Mouse (Mus musculus): ENCODE results near the gene Fasl. TPM values are rescaled to one million over a fixed set of nuclear protein-coding genes. Genes with fewer than 3 reads are reported as not detected.

Gene Fasl
- not detected in 2 replicates for polyA plus RNA-seq (2015; fragmentation: Nextera tagmentation; extraction: Ambion mirVana)

DNA sequence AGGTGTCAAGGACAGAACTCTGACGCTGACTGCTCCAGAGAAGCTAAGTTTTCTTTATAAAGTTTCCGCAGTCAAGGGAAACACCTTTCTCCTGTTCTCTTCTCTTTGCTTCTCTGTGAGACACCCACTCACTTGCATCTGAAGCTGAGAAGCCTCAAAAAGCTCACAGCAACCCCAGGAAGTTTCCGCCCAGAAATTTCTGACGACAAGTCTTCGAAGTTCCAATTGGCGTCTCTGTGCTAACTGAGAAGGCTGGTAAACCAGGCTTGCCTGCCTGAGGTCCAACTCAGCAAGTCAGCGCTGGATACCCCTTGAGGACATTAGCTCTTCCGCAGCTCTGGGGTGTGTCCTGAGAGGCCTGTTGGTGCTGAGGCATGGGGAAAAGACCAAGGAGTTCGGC is at the start of gene Fasl:
Gene Fasl, minus strand, starts transcription at position 157 of the 400 bp plus-strand sequence.
- H3K9me3 ChIP-seq (ENCODE audit: control insufficient read depth, low read length) = no peaks in the 10 kb centered on the region
- H3K4me3 ChIP-seq (ENCODE audit: low read length) = no peak within 1 kb of the TSS
- no peaks in the 10 kb centered on the region for H3K27me3 ChIP-seq (replicated peaks; ENCODE audit: control insufficient read depth, insufficient read depth, low read length)
- H3K4me1 ChIP-seq (ENCODE audit: control insufficient read depth, insufficient read depth, low read length) = no peaks in the 10 kb centered on the region
- H3K4me2 ChIP-seq (ENCODE audit: low read depth, low read length) = no peak within 1 kb of the TSS
- no peak for ATAC-seq
- no peak within 1 kb of the TSS for H3K27ac ChIP-seq (ENCODE audit: low read length)
- H3K9ac ChIP-seq (ENCODE audit: low read depth, low read length) = no peak within 1 kb of the TSS
- no peaks in the 10 kb centered on the region for H3K36me3 ChIP-seq (ENCODE audit: control insufficient read depth, insufficient read depth, low read length)
- WGBS = 75% methylated on average over 9 of the region's 9 CpGs

DNA sequence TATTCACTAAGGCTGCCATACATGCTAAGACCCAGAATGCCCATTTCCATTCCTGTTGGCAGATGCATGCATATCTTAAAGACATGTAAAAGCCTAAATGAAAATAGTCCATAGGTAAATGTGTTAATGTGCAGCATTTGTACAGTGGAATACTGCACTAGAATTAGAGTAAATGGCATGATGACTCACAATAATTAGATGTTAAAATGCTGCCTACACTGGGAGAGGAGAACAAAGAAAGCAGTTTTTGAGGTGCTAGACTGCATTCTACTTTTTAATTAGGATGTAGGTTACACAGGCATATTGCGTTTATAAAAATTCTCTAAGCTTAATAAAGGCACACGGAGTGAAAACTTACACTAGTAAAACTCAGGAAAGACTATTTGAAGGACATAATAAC is 38.4 kb upstream of the Fasl start:
- Histone ChIP-seq H3K4me3 (ENCODE audit: low read length) (no peak overlapping the region), H3K4me1 (ENCODE audit: control insufficient read depth, insufficient read depth, low read length) (no peaks in the 10 kb centered on the region), H3K9me3 (ENCODE audit: control insufficient read depth, low read length) (no peaks in the 10 kb centered on the region), H3K36me3 (ENCODE audit: control insufficient read depth, insufficient read depth, low read length) (peaks cover 3% of the 10 kb centered on the region; the same call in 1 of the 2 replicates), H3K27ac (ENCODE audit: low read length) (no peak overlapping the region), H3K9ac (ENCODE audit: low read depth, low read length) (no peak overlapping the region), H3K27me3 (replicated peaks; ENCODE audit: control insufficient read depth, insufficient read depth, low read length) (no peaks in the 10 kb centered on the region), H3K4me2 (ENCODE audit: low read depth, low read length) (no peak overlapping the region)
- WGBS = 94% methylated on average over 2 of the region's 2 CpGs
- ATAC-seq = no peak

DNA sequence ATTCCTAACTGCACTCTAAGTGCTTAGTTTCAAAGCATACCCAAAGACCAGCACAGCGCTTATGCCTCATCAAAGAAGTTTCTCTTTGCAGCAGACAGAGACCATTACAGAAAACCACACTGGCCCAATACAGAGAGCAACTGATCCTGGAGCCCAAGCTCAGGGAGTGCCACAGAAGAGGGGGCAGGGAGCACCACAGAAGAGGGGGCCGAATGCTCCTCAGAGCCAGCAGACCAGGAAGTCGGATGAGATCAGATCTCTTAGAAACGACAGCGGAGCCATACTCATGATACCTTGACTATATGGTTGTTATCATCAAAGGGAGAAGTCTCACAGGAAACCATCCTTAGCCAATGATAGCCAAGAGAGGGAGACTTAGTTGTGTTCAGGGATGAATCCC is 21.1 kb upstream of the Fasl start:
- Histone ChIP-seq H3K36me3 (ENCODE audit: control insufficient read depth, insufficient read depth, low read length) (no peaks in the 10 kb centered on the region), H3K4me1 (ENCODE audit: control insufficient read depth, insufficient read depth, low read length) (no peaks in the 10 kb centered on the region), H3K9me3 (ENCODE audit: control insufficient read depth, low read length) (no peaks in the 10 kb centered on the region), H3K27me3 (replicated peaks; ENCODE audit: control insufficient read depth, insufficient read depth, low read length) (no peaks in the 10 kb centered on the region), H3K4me2 (ENCODE audit: low read depth, low read length) (no peak overlapping the region), H3K9ac (ENCODE audit: low read depth, low read length) (no peak overlapping the region), H3K27ac (ENCODE audit: low read length) (no peak overlapping the region), H3K4me3 (ENCODE audit: low read length) (no peak overlapping the region)
- ATAC-seq = no peak
- WGBS = 81% methylated on average over 5 of the region's 5 CpGs

DNA sequence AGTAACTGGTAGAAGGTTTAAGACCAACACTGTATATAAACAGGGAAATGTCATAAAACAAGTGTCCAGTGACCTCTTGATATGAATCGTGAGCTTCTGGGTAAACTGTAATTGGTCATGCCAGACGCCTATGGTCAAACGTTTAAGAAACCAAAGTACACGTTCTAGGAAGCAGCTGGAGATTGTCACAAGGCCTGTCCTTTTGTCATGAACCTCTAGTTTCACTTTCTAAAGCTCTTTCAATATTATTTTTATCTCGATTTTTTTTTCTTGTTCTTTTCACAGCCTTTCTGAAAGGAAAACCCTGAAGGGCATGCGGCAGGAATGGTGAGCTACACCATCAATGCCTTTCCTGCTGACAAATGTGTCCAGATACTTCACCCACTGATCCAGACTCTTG is 20.7 kb upstream of the Fasl start:
- Histone ChIP-seq H3K27ac (ENCODE audit: low read length) (no peak overlapping the region), H3K27me3 (replicated peaks; ENCODE audit: control insufficient read depth, insufficient read depth, low read length) (no peaks in the 10 kb centered on the region), H3K9me3 (ENCODE audit: control insufficient read depth, low read length) (no peaks in the 10 kb centered on the region), H3K4me1 (ENCODE audit: control insufficient read depth, insufficient read depth, low read length) (no peaks in the 10 kb centered on the region), H3K4me2 (ENCODE audit: low read depth, low read length) (no peak overlapping the region), H3K4me3 (ENCODE audit: low read length) (no peak overlapping the region), H3K36me3 (ENCODE audit: control insufficient read depth, insufficient read depth, low read length) (no peaks in the 10 kb centered on the region), H3K9ac (ENCODE audit: low read depth, low read length) (no peak overlapping the region)
- WGBS = 43% methylated on average over 6 of the region's 6 CpGs
- no peak for ATAC-seq

DNA sequence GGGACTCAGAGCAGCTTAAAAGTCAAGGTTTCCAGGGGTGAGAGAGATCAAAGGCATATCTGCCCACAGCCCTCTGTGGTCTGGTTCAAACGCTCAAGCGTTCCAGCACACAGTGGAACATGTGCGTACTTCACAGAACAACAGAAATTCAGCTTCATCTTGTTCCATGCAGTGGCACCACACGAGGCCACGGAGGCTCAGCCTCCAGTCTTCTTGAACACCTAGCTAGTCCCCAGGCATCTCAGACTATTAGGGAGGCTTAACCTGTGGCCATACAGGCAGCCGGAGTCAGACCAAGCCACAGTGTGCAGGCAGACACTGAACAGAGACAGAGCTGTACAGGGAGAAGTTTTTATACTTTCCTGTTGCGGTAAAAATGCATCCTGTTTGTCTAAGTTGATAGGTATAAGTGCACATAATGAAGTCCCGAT is 16.3 kb upstream of the Fasl start:
- no peaks in the 10 kb centered on the region for H3K27me3 ChIP-seq (replicated peaks; ENCODE audit: control insufficient read depth, insufficient read depth, low read length)
- no peak for ATAC-seq
- no peak overlapping the region for H3K4me2 ChIP-seq (ENCODE audit: low read depth, low read length)
- H3K9ac ChIP-seq (ENCODE audit: low read depth, low read length) = no peak overlapping the region
- 83% methylated on average over 8 of the region's 8 CpGs for WGBS
- no peaks in the 10 kb centered on the region for H3K36me3 ChIP-seq (ENCODE audit: control insufficient read depth, insufficient read depth, low read length)
- H3K4me1 ChIP-seq (ENCODE audit: control insufficient read depth, insufficient read depth, low read length) = no peaks in the 10 kb centered on the region
- no peak overlapping the region for H3K4me3 ChIP-seq (ENCODE audit: low read length)
- no peaks in the 10 kb centered on the region for H3K9me3 ChIP-seq (ENCODE audit: control insufficient read depth, low read length)
- no peak overlapping the region for H3K27ac ChIP-seq (ENCODE audit: low read length)

DNA sequence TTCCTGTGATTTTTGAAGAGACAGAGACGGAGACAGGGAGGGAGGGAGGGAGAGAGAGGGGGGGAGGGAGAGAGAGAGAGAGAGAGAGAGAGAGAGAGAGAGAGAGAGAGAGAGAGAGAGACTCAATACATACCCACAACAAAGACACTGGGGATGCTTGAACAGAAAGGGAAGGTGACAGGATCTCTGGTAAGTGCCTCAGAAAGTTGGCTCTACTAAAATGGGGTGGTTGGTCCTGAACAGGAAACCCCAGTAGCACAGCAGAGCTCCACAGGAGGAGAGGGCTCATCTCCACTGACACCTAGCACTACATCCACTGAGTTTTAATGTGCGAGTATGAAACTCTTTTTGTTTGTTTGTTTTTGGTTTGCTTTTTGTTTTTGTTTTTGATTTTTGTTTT is 13.0 kb upstream of the Fasl start:
- Histone ChIP-seq H3K36me3 (ENCODE audit: control insufficient read depth, insufficient read depth, low read length) (no peaks in the 10 kb centered on the region), H3K27ac (ENCODE audit: low read length) (no peak overlapping the region), H3K4me1 (ENCODE audit: control insufficient read depth, insufficient read depth, low read length) (no peaks in the 10 kb centered on the region), H3K9me3 (ENCODE audit: control insufficient read depth, low read length) (no peaks in the 10 kb centered on the region), H3K27me3 (replicated peaks; ENCODE audit: control insufficient read depth, insufficient read depth, low read length) (no peaks in the 10 kb centered on the region), H3K4me3 (ENCODE audit: low read length) (no peak overlapping the region), H3K4me2 (ENCODE audit: low read depth, low read length) (no peak overlapping the region), H3K9ac (ENCODE audit: low read depth, low read length) (no peak overlapping the region)
- ATAC-seq = no peak
- 81% methylated on average over 2 of the region's 2 CpGs for WGBS

DNA sequence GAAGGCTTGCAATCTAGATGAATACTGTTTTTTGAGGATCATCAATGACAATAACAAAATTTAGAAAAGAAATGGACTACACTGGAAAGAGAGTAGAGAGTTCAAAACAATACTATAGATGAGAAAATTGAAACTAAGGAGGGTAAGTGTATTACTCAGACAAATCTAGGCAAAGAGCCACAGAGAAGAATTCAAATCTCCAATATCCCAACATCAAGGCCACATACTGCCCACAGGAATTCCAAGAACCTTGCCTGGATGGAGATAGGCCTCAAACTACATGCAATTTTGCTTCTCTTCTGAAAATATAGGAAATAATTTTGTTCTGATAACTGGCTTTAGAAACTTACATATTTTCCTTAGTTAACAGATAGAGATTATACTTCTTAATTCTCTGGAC is 12.0 kb upstream of the Fasl start:
- Histone ChIP-seq H3K36me3 (ENCODE audit: control insufficient read depth, insufficient read depth, low read length) (no peaks in the 10 kb centered on the region), H3K27me3 (replicated peaks; ENCODE audit: control insufficient read depth, insufficient read depth, low read length) (no peaks in the 10 kb centered on the region), H3K4me1 (ENCODE audit: control insufficient read depth, insufficient read depth, low read length) (no peaks in the 10 kb centered on the region), H3K9me3 (ENCODE audit: control insufficient read depth, low read length) (no peaks in the 10 kb centered on the region), H3K4me2 (ENCODE audit: low read depth, low read length) (no peak overlapping the region), H3K27ac (ENCODE audit: low read length) (no peak overlapping the region), H3K9ac (ENCODE audit: low read depth, low read length) (no peak overlapping the region), H3K4me3 (ENCODE audit: low read length) (no peak overlapping the region)
- no peak for ATAC-seq

DNA sequence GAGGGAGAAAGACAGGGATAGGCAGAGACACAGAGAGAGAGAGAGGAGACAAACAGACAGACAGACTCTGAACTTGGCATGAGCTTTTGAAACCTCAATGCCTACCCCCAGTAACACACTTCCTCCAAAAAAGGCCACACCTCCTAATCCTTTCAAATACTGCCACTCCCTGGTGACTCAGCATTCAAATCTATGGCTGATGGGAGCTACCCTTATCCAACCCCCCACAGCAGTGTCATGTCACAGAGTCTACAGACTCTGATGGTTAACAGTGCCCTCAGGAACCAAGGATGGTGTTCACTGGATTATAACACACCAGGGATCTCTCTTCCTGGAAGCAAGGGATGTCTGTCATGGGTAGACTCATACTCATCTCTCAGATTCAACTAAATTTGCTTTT is 11.5 kb upstream of the Fasl start:
- H3K36me3 ChIP-seq (ENCODE audit: control insufficient read depth, insufficient read depth, low read length) = no peaks in the 10 kb centered on the region
- no peak overlapping the region for H3K4me2 ChIP-seq (ENCODE audit: low read depth, low read length)
- ATAC-seq = no peak
- no peaks in the 10 kb centered on the region for H3K4me1 ChIP-seq (ENCODE audit: control insufficient read depth, insufficient read depth, low read length)
- H3K9ac ChIP-seq (ENCODE audit: low read depth, low read length) = no peak overlapping the region
- H3K27ac ChIP-seq (ENCODE audit: low read length) = no peak overlapping the region
- H3K9me3 ChIP-seq (ENCODE audit: control insufficient read depth, low read length) = no peaks in the 10 kb centered on the region
- no peaks in the 10 kb centered on the region for H3K27me3 ChIP-seq (replicated peaks; ENCODE audit: control insufficient read depth, insufficient read depth, low read length)
- H3K4me3 ChIP-seq (ENCODE audit: low read length) = no peak overlapping the region

DNA sequence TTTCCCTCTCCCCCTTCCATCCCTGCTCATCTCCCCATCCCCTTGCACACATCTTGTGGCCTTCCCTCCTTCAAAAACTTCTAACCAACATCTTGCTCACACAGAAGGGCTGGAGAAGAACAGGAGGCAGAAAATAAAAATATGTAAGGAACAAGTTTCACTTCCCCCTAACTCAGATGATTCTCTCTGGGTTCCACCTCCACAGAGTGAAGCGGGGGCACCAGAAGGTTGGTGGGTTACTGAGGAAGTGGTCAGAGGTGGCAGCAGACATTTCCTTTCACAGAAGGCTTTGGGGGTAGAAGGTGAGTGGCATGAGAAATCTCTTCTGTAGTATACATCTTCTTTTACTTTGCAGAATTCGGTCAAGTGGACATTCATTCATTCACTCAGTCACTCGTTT is 10.6 kb upstream of the Fasl start:
- no peak overlapping the region for H3K4me2 ChIP-seq (ENCODE audit: low read depth, low read length)
- H3K36me3 ChIP-seq (ENCODE audit: control insufficient read depth, insufficient read depth, low read length) = no peaks in the 10 kb centered on the region
- H3K27me3 ChIP-seq (replicated peaks; ENCODE audit: control insufficient read depth, insufficient read depth, low read length) = no peaks in the 10 kb centered on the region
- no peaks in the 10 kb centered on the region for H3K9me3 ChIP-seq (ENCODE audit: control insufficient read depth, low read length)
- H3K9ac ChIP-seq (ENCODE audit: low read depth, low read length) = no peak overlapping the region
- H3K4me3 ChIP-seq (ENCODE audit: low read length) = no peak overlapping the region
- no peak for ATAC-seq
- no peak overlapping the region for H3K27ac ChIP-seq (ENCODE audit: low read length)
- H3K4me1 ChIP-seq (ENCODE audit: control insufficient read depth, insufficient read depth, low read length) = no peaks in the 10 kb centered on the region
- WGBS = 91% methylated on average over 3 of the region's 3 CpGs

DNA sequence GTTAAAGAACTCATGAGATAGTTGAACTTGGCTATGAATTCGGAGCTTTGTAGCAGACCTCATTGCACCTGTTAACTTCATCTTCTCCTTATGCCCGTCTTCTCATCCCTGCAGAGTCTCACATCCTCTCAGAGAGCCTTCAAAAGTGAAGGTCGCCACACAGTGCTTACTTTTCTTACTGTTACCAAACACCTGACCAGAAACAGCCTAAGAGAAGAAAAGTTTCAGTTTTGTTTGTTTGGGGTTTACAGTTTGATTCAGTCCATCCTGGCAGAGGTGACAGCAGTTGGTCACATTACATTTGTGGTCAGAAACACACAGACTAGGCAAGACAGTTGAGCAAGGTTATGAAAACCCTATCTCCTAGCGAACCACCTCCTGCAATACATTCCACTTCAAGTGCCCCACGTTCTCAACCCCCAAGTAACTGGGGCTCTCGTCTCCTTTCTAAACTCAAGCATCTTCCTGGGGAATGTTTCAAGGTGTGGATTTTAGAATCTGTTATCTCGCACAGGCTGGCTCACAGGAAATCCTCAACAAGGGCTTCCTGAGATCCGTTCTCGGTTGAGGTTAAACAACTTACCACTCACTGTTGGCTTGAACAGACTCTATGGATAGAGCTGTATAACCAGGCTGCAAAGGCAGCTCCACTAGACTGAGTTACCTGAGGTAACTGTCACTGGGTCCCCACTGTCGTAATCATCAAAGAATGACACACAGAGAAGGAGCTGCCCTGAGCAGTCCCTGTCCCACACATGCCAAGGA is 6.3 kb upstream of the Fasl start:
- H3K9ac ChIP-seq (ENCODE audit: low read depth, low read length) = no peak overlapping the region
- H3K4me1 ChIP-seq (ENCODE audit: control insufficient read depth, insufficient read depth, low read length) = no peaks in the 10 kb centered on the region
- H3K36me3 ChIP-seq (ENCODE audit: control insufficient read depth, insufficient read depth, low read length) = no peaks in the 10 kb centered on the region
- WGBS = 80% methylated on average over 10 of the region's 10 CpGs
- ATAC-seq = no peak
- no peaks in the 10 kb centered on the region for H3K27me3 ChIP-seq (replicated peaks; ENCODE audit: control insufficient read depth, insufficient read depth, low read length)
- H3K9me3 ChIP-seq (ENCODE audit: control insufficient read depth, low read length) = no peaks in the 10 kb centered on the region
- no peak overlapping the region for H3K4me2 ChIP-seq (ENCODE audit: low read depth, low read length)
- H3K4me3 ChIP-seq (ENCODE audit: low read length) = no peak overlapping the region
- H3K27ac ChIP-seq (ENCODE audit: low read length) = no peak overlapping the region

Data from intestine, embryonic 16.5 days (tissue).